Mouse (Mus musculus): ENCODE measurements around the gene Il6st.

The Il6st gene

GRCm38 (mm10) chr13:112442867-112443529 lies 20.9 kb upstream of the Il6st start:
- no peak for DNase-seq (ENCODE audit: extremely low spot score, low spot score)

DNA sequence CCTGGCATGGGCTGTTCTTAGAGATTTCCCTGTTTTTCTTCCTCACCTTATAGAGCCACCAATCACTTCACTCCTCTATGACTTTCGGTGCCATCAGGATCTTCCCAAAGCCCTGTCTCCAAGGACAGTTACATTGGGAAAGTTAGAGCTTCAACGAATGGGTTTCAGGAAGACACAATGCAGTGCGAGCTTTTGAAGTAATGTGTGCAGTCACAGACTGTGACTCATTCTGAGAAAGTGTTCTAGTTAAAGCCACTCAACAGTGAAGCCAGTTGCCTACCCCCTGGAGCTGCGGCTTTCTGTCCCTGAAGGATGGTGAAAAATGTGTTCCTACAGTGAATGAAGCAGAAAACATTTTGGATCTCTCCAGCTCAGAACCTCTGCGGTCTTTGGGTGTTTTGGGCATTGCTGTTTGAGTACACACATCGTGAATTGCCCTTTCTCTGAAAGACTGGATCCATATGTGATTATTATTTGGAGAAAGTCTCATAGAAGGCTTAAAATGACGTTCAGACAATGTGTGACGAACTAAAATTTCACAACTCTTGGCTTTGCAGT lies 16.7 kb upstream of the Il6st start:
- no peak for DNase-seq (ENCODE audit: extremely low spot score, low spot score)

GRCm38 (mm10) chr13:112450210-112450609 lies 13.7 kb upstream of the Il6st start:
- DNase-seq (ENCODE audit: extremely low spot score, low spot score), result no peak

DNA sequence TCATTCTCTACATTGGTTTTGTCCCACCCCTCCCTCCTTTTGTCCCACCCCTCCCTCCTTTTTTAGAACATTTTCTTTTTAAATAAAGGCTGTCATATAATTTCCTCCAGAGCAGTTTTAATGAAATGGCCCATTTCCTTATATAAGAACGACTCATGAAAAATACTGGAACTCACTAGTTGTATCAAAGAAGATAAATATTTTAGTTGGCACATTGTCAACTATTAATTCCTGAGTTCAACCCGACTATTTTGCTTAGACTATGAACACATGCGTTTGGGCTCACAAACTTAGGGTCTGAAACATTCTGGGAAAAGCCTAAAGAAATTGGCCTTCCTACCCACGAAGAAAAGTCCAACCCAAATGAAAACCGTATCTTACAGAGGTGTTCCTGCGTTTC lies 6.5 kb upstream of the Il6st start:
- DNase-seq (ENCODE audit: extremely low spot score, low spot score), result no peak

DNA sequence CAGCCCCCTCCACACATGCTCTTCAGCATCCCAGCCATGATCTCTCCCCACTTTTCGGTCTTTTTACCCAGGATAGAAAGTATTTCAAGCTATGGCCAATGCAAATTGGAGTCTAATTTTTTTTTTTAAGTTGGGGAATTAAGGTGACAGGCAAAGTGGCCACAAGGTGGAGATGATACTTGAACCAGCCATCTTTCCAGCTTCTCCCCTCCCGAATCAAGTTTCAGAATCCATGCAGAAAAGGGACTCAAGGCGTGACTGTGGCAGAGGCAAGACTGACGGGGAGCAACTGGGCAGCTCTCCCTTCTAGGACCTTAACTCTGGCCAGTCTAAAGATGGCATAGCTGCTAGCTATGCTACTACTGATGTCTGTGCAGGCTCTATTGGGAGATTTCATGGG lies 5.9 kb upstream of the Il6st start:
- DNase-seq (ENCODE audit: extremely low spot score, low spot score), result no peak

DNA sequence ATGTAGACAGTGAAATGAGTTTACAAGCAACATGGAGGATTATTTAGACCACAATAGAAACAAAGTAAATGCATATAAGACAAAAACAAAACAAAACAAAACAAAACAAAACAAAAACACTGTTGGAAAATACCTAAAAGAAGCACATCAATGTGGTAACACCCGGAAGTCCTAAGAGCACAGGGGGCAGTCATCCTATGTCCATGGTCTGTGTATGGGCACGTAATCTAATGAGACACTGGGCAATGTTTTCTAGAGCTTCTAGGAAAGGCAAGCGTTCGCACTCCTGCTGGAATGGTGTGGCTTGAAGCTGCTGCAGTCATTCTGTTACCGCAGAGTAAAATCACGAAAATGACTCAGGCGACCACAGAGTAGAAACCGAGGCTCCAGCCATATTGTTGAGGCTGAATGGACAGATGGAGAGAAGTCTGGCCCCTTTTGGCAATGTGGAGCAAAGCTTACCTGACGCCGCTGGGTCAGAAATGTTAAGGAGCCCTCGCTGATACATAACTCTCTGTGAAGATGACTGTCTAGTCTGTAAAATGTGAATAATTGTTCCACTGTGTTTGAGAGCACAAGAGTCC lies 5.3 kb upstream of the Il6st start:
- no peak for DNase-seq (ENCODE audit: extremely low spot score, low spot score)

GRCm38 (mm10) chr13:112459956-112460355 lies 3.9 kb upstream of the Il6st start:
- no peak for DNase-seq (ENCODE audit: extremely low spot score, low spot score)

DNA sequence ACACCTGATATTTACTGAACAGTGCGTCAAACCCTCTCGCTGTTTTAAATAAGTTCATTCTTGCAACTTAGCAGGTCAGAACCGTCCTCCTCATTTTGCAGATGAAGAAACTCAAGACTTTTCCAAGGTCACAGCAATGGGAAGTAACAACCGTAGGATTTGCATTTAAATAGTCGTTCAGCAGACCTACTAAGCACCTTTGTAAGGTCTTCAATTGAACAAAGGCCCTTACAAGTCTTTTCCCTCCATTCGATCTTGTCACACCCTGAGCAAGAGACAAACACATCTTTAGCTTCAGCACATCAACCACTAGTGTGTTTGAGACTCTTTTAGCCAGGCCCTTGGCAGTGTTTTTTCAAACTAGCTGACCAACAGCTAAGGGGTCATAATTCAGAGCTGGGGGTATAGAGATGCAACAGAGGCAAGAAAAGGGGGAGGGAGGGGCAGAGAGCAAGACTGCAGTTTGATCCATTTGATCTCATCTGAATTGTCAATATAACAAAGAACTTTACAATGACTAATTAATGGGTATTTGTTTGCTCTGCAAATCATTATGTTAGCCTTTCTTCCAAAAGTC lies 1.4 kb upstream of the Il6st start:
- DNase-seq (ENCODE audit: extremely low spot score, low spot score), result no peak

DNA sequence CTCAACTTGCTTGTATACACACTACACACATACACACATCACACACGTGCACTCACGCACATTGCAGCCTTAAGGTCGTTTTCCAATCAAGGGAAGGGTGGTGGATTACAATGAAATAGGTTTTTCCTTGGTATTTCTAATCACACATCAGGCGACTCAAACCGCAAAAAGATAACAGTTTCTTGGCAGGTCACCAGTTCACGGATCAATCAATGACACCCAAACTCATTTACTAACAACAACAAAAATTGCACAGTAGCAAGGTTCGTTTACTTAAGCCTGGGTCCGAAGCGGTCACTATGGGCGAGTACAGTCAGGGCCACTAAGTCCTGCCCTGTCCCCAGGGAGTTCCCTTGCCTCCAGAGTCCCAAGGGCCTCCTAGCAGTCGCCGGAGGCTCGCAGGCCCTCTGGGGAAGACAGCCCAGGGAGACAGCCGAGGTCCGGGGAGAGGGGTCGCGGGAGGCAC lies 500 bp upstream of the Il6st start:
- DNase-seq (ENCODE audit: extremely low spot score, low spot score), result no peak

- no peak for DNase-seq (ENCODE audit: extremely low spot score, low spot score)
Observed at GRCm38 (mm10) chr13:112464626-112465287, 887 bp downstream of the Il6st start.

DNA sequence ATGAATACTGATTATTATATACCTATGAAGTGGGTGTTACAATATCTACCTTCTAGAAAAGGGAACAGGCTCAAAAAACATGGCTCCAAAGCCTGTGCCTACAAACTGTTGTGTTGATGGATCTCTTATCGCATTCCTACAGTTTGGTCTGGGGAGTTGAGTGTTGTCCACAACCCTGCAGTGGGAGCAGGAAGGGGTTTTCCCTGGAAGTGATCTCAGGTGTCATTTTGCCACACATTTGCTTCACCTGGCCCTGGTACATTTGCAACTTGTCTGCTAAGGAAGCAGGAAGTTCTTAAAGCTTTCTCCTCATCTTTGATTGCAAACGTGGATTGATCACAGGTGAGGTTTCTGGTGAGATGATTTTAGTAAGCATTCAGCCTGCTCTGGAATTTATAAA lies 1.7 kb downstream of the Il6st start:
- DNase-seq (ENCODE audit: extremely low spot score, low spot score), result no peak

DNA sequence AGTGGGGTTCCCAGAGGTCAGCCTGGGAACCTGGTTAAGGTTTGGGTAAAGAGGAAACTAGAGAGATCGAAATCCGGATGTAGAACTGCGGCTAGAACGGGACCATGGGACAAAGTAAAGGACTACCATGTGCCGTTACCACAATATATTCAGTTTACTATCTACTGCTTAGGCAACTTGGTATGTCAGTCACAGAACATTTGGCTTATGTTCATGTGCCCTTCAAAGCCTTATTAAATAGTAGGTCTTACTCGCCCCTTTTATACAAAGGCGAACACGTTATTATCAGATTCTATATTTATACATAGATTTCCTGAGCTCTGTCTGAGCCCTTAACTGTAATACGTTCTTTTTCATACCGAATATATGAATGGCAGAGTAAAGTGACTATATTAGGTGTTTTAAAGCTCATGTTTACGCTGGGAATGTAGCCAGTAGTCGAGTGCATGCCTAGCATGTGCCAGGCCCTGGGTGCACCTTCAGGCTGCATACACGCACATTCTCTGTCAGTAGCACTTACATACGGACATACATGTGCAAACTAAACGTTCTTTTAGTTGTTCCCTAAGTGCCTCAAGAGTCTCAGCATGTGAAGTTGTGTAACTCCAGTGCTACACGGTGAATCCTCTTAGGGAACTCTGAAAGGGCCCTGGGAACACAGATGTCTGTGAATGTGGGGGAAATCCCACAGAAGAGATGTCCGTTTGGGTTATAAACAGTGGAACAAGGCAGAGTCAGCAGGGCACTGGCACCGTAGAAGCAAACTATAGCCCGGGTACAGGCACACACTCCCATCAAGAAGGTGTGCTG lies 2.5 kb downstream of the Il6st start:
- DNase-seq (ENCODE audit: extremely low spot score, low spot score), result no peak

DNA sequence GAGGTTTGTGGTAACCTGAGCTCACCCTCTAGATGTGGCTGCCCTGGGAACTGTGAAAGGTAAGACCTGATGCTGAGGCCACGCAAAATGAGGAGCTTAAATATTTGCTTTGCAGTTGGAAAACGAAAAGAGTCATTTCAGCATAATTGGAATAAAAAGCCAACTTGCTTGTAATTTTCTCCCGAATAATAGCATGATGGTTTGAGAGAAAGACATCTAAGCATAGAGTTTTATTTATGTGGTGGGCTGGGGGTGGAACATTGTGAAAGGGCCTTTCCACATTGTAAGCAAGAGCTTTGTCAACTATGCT lies 3.0 kb downstream of the Il6st start:
- DNase-seq (ENCODE audit: extremely low spot score, low spot score), result no peak

- no peak for DNase-seq (ENCODE audit: extremely low spot score, low spot score)
Observed at GRCm38 (mm10) chr13:112467384-112467783, 3.5 kb downstream of the Il6st start.

- no peak for DNase-seq (ENCODE audit: extremely low spot score, low spot score)
Observed at GRCm38 (mm10) chr13:112469491-112469890, 5.6 kb downstream of the Il6st start.

GRCm38 (mm10) chr13:112471201-112471600 lies 7.3 kb downstream of the Il6st start:
- DNase-seq (ENCODE audit: extremely low spot score, low spot score), result no peak

DNA sequence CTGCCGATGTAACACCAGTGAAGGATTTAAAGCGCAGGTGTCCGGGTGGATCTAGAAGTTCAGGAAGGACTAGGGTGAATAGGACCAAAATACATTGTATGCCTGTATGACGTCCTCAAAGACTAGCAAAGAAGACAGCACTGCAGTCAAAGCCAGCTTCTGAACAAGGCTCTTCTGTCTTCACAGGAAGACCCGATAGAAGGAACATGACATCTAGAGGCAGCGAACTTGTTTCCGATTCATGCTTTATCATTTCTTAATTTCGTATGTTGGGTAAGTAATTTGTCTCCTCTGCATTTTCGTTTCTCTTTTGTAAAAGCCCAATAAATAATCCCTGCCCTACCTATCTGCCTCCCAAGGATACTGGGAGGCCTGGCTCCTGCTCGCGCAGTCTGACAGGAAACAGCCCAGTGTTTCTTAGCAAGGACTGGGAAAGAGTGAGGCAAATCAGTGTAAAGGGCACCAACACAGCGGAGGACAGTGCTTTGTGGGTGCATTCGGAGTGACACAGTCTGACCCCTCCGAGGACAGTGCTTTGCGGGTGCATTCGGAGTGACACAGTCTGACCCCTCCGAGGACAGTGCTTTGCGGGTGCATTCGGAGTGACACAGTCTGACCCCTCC lies 8.6 kb downstream of the Il6st start:
- no peak for DNase-seq (ENCODE audit: extremely low spot score, low spot score)

- no peak for DNase-seq (ENCODE audit: extremely low spot score, low spot score)
Observed at GRCm38 (mm10) chr13:112473757-112474755, 10.2 kb downstream of the Il6st start.

GRCm38 (mm10) chr13:112479032-112479431 lies 15.2 kb downstream of the Il6st start:
- DNase-seq (ENCODE audit: extremely low spot score, low spot score), result no peak

GRCm38 (mm10) chr13:112479926-112480325 lies 16.1 kb downstream of the Il6st start:
- DNase-seq (ENCODE audit: extremely low spot score, low spot score), result no peak

Data from neural tube, embryonic 10.5 days (tissue).